Mouse (Mus musculus) spleen, adult 2 months (tissue): Measurements from ENCODE around the gene Map4.

Experiments
- CTCF ChIP-seq: fragments of 200-500 bp; IDR thresholded peaks from 2 replicates; pipeline ENCODE4 v1.5.1; 2011; ENCODE audit warnings: mild to moderate bottlenecking, inconsistent platforms; ENCODE audit not compliant: insufficient read depth, insufficient read length, insufficient replicate concordance; ENCODE audit errors: extremely low read depth
- POLR2A ChIP-seq: fragments of 200-500 bp; IDR thresholded peaks from 2 replicates; pipeline ENCODE4 v1.6.1; 2011; ENCODE audit warnings: low read depth, low read length, inconsistent platforms

DNA sequence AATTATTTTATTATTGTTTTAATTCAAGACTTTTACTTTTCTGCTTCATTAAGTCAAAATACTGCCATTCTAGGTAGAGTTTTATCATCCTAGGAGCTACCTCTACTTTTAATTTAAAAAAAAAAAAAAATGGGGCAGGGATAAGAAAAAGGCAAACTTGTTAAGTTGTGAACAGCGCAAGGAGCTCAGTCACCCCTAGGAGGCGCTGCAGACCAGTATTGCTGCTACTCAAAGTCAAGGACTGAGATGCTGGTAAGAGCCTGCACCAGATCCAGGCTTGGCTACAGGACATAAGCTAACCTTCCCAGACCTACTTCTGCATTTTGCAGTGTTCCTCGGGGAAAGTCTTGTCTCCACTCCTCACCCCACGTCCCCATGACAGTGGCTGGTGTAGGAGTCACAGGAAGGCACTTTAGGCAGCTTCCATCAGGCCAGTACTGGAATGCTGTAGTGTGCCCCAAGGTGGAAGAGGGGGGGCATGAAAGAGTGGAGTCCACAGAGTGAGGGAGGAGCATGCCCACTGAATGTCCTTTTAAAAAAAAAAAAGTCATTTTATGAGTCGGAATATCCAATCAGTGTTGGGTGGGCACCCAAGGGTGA is 38.5 kb upstream of the Map4 start:
- TF ChIP-seq CTCF (peak; percentile 75; the same call in 1 of the 2 replicates), POLR2A (no peak)
